Mouse (Mus musculus): ENCODE measurements around the gene Nhs. TPM values are rescaled to one million over a fixed set of nuclear protein-coding genes. Genes with fewer than 3 reads are reported as not detected.

Gene Nhs
- total RNA-seq, 4 experiments from 2014 or later, result 0.29 to 0.53 (median 0.47) TPM

- DNase-seq (ENCODE audit: low spot score), result no peak
Measured at GRCm38 (mm10) chrX:161943098-161943680, 216.3 kb downstream of the Nhs start.

DNA sequence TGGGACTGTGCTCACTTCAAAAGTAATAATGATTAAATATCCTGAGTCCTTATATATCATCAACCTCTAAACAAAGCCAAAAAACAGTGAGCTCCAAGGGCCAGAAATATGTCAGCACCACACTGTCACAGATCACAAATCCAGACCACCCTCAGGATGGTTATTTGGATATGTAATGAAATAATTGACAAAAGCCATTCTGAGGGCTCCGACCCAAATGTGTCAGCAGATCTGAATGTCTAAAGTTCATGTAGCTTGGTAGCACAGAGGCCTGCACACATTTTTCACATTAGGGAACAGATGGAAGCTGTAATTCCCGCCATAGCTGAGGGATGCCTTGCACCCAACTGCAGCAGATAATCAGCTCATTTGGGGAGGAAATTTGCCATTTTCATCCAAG is 218.8 kb downstream of the Nhs start:
- DNase-seq (ENCODE audit: low spot score), result no peak

DNA sequence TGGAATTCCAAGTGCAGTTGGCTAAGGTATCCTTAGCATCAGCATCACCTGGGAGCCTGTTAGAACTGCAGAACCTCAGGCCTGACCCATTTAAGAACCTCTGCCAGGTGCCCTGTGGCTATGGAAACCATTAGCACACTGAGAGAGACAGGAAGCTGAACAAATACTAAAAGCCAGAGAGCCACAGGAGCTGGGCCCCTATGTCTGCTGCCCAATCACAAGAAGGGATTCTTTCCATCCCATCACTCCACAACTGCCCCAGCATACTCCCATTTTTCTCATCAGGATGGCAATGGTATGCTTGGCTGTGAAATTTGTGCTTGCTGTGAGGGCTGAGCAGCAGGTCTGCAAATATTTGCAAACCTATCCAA is 232.9 kb downstream of the Nhs start:
- DNase-seq (ENCODE audit: low spot score), result no peak

DNA sequence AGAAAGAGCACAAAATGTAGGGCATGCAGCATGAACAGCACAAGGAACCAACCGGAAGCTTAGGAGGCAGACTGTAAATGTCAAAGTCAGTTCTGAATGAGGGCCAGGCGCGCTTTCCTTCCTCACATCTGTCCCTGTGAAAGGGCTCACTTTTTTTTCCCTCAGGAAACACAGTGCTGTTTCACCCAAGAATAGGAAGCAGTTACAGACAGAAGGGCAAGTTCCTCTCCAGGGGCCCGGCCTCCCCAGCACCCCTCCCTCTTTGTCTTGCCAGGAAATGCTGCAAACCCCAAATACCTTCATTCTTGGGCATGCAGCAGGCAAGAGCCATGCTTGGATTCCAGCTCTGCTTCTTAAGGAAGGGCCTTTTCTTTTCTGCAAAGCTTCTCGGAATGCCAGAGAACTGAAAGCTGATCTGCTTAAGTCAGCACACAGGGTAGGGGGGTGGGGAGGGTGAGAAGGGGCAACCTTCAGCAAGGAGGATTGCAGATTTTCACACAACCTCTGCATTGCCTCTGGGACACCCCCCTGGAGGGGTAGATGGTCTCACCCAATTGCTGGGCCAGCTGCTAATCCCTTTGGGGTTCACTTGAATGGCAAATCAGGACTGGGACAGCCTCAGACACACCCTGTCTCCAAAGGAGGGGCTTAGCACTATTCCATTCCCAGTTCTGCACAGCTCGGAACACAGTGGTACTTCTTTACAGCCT is 233.4 kb downstream of the Nhs start:
- DNase-seq (ENCODE audit: low spot score), result no peak

DNA sequence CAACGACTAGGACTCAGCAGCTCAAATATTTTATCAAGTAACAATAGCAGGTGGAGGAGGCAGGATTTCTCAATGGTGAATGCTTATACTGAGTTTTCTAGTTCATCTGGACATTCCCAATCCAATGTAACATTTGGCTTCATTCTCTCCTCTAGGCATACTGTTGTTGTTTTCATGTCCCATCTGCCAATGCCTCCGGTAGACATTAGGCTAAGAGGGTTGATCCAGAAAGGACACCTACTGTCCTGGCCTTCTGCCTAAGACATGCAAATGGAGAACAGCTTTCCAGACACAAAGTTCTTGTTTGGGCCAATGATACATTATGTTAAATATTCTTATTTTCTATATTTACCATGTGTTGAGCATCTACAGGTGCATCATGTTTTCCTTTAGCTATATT is 236.9 kb downstream of the Nhs start:
- no peak for DNase-seq (ENCODE audit: low spot score)

- DNase-seq (ENCODE audit: low spot score), result peak; percentile 12
Measured at GRCm38 (mm10) chrX:161921581-161921980, 237.9 kb downstream of the Nhs start.

DNA sequence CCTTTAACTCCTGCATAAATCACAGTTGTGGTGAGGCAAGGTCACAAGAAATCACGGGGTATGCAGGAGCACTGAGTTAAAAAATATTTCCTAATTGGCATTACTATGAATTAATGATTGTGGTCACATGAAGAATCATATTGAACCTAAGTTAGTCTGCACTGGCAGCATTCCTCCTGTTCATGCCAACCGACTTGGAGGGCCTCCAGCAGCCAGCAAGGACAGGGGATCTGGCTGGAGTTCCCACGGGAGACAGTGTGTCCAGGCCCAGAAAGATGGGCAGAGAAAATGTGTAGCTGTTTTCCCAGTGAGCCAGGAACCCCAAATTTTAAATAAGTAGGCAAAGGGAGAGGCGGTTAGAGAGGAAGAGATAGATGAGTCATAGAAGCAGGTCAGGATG is 249.6 kb downstream of the Nhs start:
- DNase-seq (ENCODE audit: low spot score), result no peak

- no peak for DNase-seq (ENCODE audit: low spot score)
Measured at GRCm38 (mm10) chrX:161908652-161909403, 250.7 kb downstream of the Nhs start.

- DNase-seq (ENCODE audit: low spot score), result no peak
Measured at GRCm38 (mm10) chrX:161907595-161908592, 251.6 kb downstream of the Nhs start.

- DNase-seq (ENCODE audit: low spot score), result no peak
Measured at GRCm38 (mm10) chrX:161894442-161894841, 265.1 kb downstream of the Nhs start.

DNA sequence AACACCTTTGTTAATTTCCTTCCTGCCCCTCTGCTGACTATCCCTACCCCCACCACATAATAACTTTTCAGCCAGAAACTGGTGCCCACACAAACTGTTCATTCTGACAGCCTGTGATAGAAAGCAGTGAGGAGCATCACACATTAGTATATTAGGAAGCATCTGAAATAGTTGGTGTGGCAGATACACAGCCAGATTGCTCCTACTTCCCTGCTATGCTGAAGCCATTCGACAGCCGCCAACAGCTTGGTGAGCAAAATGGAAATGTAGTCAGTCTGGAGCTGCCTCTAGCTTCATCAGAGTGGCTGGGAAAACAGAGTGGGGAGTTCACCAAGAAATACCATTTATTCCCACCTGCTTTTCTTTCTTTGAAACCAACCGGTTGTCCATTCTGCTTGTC is 275.9 kb downstream of the Nhs start:
- no peak for DNase-seq (ENCODE audit: low spot score)

- no peak for DNase-seq (ENCODE audit: low spot score)
Measured at GRCm38 (mm10) chrX:161877123-161877522, 282.4 kb downstream of the Nhs start.

GRCm38 (mm10) chrX:161873511-161873910 is 286.0 kb downstream of the Nhs start:
- no peak for DNase-seq (ENCODE audit: low spot score)

GRCm38 (mm10) chrX:161871306-161871705 is 288.2 kb downstream of the Nhs start:
- DNase-seq (ENCODE audit: low spot score), result no peak

DNA sequence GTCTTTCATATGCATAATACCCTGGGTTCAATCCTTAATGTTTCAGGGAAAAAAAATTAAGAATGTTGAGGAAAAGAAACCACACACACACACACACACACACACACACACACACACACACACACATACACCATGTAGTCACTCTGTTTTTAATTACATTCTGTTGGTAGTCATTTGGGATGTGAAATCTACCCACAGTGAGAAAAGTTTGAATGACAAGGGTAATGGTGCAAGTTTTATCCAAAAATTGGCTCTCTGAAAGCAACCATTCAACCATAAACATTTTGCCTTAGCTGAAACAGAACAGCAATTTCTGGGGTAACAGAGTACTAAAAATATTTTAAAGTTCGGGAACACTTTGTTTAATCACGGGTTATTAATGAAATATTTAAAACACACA is 303.9 kb downstream of the Nhs start:
- DNase-seq (ENCODE audit: low spot score), result no peak

- no peak for DNase-seq (ENCODE audit: low spot score)
Measured at GRCm38 (mm10) chrX:161853626-161854312, 305.8 kb downstream of the Nhs start.

GRCm38 (mm10) chrX:161826186-161826585 is 333.3 kb downstream of the Nhs start:
- DNase-seq (ENCODE audit: low spot score), result peak; percentile 23

DNA sequence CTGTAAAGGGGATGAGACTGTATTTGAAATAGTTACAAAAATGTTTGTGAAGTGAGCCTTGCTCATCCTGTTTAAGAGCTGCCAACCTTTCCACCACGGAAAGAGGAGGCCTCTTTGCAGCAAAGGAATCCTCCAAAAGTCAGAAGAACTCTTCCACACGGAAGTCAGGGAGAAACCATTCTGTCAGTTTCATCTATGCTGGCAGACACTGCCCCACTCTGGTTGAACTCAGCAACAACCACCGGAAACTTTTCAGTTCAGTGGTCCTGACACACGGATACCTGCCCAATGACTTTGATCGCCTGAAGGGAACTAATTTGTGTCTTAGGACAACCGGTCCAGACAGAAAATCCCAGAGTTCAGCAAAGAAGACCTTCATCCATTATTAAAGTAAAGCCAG is 369.3 kb downstream of the Nhs start:
- DNase-seq (ENCODE audit: low spot score), result no peak
